Mouse (Mus musculus) small intestine, adult 2 months (tissue): Measurements from ENCODE around the gene Tbc1d8.

Experiments
- CTCF ChIP-seq: fragments of 200-500 bp; IDR thresholded peaks from 2 replicates; pipeline ENCODE4 v1.5.1; 2012; ENCODE audit warnings: low read depth, mild to moderate bottlenecking, control low read depth, inconsistent platforms, low read length, moderate library complexity, mixed read lengths; ENCODE audit not compliant: insufficient replicate concordance, insufficient read length; ENCODE audit errors: extremely low read depth
- POLR2A ChIP-seq: fragments of 200-500 bp; IDR thresholded peaks from 2 replicates; pipeline ENCODE4 v1.6.1; 2012; ENCODE audit warnings: low read depth, mild to moderate bottlenecking, control low read depth, inconsistent platforms, low read length, moderate library complexity

- TF ChIP-seq POLR2A (no peak), CTCF (no peak)
These were observed 135.3 kb downstream of the Tbc1d8 start for GRCm38 (mm10) chr1:39343242-39343641.
